Mouse (Mus musculus) midbrain, embryonic 16.5 days (tissue): ENCODE data around the gene Mtif2. TPM values are rescaled to one million over a fixed set of nuclear protein-coding genes. Genes with fewer than 3 reads are reported as not detected.

Source experiments
- ATAC-seq: fragments of 200-750 bp; cut with Nextera tagmentation; 2 replicates; pipeline ENCODE4 v1.8.0; 2017; ENCODE audit warnings: moderate TSS enrichment
- H3K27ac ChIP-seq: fragments of 300-500 bp; sonication (generic); 2 replicates; pipeline ENCODE4 v1.5.1; 2014; ENCODE audit warnings: mild to moderate bottlenecking, low read length, mixed read lengths
- H3K27me3 ChIP-seq: fragments of 300-500 bp; sonication (generic); 2 replicates; pipeline ENCODE4 v1.6.1; 2014; ENCODE audit warnings: low read depth, low read length, mixed read lengths; ENCODE audit not compliant: control insufficient read depth, insufficient read depth
- H3K36me3 ChIP-seq: fragments of 300-500 bp; sonication (generic); 2 replicates; pipeline ENCODE4 v1.6.1; 2014; ENCODE audit warnings: mild to moderate bottlenecking, low read length, moderate library complexity, mixed read lengths; ENCODE audit not compliant: control insufficient read depth, insufficient read depth
- H3K4me1 ChIP-seq: fragments of 300-500 bp; sonication (generic); 2 replicates; pipeline ENCODE4 v1.6.1; 2014; ENCODE audit warnings: mild to moderate bottlenecking, low read length, mixed read lengths; ENCODE audit not compliant: control insufficient read depth, insufficient read depth
- H3K4me2 ChIP-seq: fragments of 300-500 bp; sonication (generic); 2 replicates; pipeline ENCODE4 v1.6.1; 2014; ENCODE audit warnings: mild to moderate bottlenecking, low read length, mixed read lengths
- H3K4me3 ChIP-seq: fragments of 300-500 bp; sonication (generic); 2 replicates; pipeline ENCODE4 v1.5.1; 2014; ENCODE audit warnings: low read depth, mild to moderate bottlenecking, low read length, moderate library complexity, mixed read lengths
- H3K9ac ChIP-seq: fragments of 300-500 bp; sonication (generic); 2 replicates; pipeline ENCODE4 v1.6.1; 2014; ENCODE audit warnings: low read depth, low read length, mixed read lengths
- H3K9me3 ChIP-seq: fragments of 300-500 bp; sonication (generic); replicated peaks from 2 replicates; pipeline ENCODE4 v1.6.1; 2014; ENCODE audit warnings: mild to moderate bottlenecking, low read length, mixed read lengths; ENCODE audit not compliant: control insufficient read depth, poor library complexity, severe bottlenecking
- WGBS: fragments of 180-500 bp; shearing (Covaris S2); extraction: QIAGEN DNeasy Blood & Tissue Kit; methylation state at CpG from one replicate; pipeline ENCODE4 v1.1.7; 2014; 5-methylcytosine and 5-hydroxymethylcytosine counted together
- polyA plus RNA-seq: library from polyadenylated mRNA; unstranded; fragments of >200 nt; fragmentation: Nextera tagmentation; extraction: Ambion mirVana; gene quantifications from 2 replicates; pipeline ENCODE4 v1.2.1, GENCODE M21; 2015

Mtif2 gene
- polyA plus RNA-seq = 43.3 and 48.7 TPM in 2 replicates

- Histone ChIP-seq H3K4me2 (peak within 1 kb of the TSS; percentile 74), H3K27me3 (no peaks in the 10 kb centered on the region), H3K4me3 (peak within 1 kb of the TSS; percentile 73), H3K9ac (peak within 1 kb of the TSS; percentile 85), H3K9me3 (no peaks in the 10 kb centered on the region), H3K27ac (peak within 1 kb of the TSS; percentile 91), H3K4me1 (peaks cover 18% of the 10 kb centered on the region), H3K36me3 (peaks cover 12% of the 10 kb centered on the region)
- peak; percentile 98 for ATAC-seq
- WGBS = 2% methylated on average over 47 of the region's 47 CpGs
These were observed at the start of gene Mtif2 for GRCm38 (mm10) chr11:29525988-29526794. Mtif2 (plus strand) TSS chr11:29526408.

GRCm38 (mm10) chr11:29493135-29493534 is 33.1 kb upstream of the Mtif2 start:
- H3K27ac ChIP-seq = no peak overlapping the region
- H3K9ac ChIP-seq = no peak overlapping the region
- no peaks in the 10 kb centered on the region for H3K27me3 ChIP-seq
- H3K9me3 ChIP-seq = no peaks in the 10 kb centered on the region
- WGBS = 96% methylated on average over 1 of the region's 1 CpGs
- peaks cover 18% of the 10 kb centered on the region for H3K36me3 ChIP-seq
- H3K4me1 ChIP-seq = no peaks in the 10 kb centered on the region
- H3K4me2 ChIP-seq = no peak overlapping the region
- ATAC-seq = no peak
- no peak overlapping the region for H3K4me3 ChIP-seq

- H3K4me3 ChIP-seq = no peak overlapping the region
- no peaks in the 10 kb centered on the region for H3K9me3 ChIP-seq
- no peak overlapping the region for H3K9ac ChIP-seq
- no peak for ATAC-seq
- H3K27ac ChIP-seq = no peak overlapping the region
- no peak overlapping the region for H3K4me2 ChIP-seq
- no peaks in the 10 kb centered on the region for H3K4me1 ChIP-seq
- H3K27me3 ChIP-seq = no peaks in the 10 kb centered on the region
- H3K36me3 ChIP-seq = peaks cover 26% of the 10 kb centered on the region
- 89% methylated on average over 3 of the region's 3 CpGs for WGBS
These were observed 29.2 kb upstream of the Mtif2 start for GRCm38 (mm10) chr11:29496962-29497361.

- no peaks in the 10 kb centered on the region for H3K27me3 ChIP-seq
- ATAC-seq = no peak
These were observed 22.0 kb upstream of the Mtif2 start for GRCm38 (mm10) chr11:29503948-29504893.

GRCm38 (mm10) chr11:29504899-29505625 is 21.1 kb upstream of the Mtif2 start:
- H3K36me3 ChIP-seq = peaks cover 29% of the 10 kb centered on the region
- H3K27me3 ChIP-seq = no peaks in the 10 kb centered on the region
- H3K9ac ChIP-seq = no peak overlapping the region
- H3K4me1 ChIP-seq = no peaks in the 10 kb centered on the region
- no peak for ATAC-seq
- no peak overlapping the region for H3K27ac ChIP-seq
- no peak overlapping the region for H3K4me2 ChIP-seq
- no peaks in the 10 kb centered on the region for H3K9me3 ChIP-seq
- no peak overlapping the region for H3K4me3 ChIP-seq
- 96% methylated on average over 2 of the region's 2 CpGs for WGBS

More at GRCm38 (mm10) chr11:29503948-29504893, 22.0 kb upstream of the Mtif2 start:
- no peak overlapping the region for H3K4me2 ChIP-seq
- WGBS = 94% methylated on average over 10 of the region's 10 CpGs
- H3K36me3 ChIP-seq = peaks cover 32% of the 10 kb centered on the region
- no peak overlapping the region for H3K4me3 ChIP-seq
- no peak overlapping the region for H3K9ac ChIP-seq
- H3K4me1 ChIP-seq = no peaks in the 10 kb centered on the region
- H3K9me3 ChIP-seq = no peaks in the 10 kb centered on the region
- H3K27ac ChIP-seq = no peak overlapping the region

- no peak overlapping the region for H3K27ac ChIP-seq
- no peak overlapping the region for H3K4me2 ChIP-seq
- no peaks in the 10 kb centered on the region for H3K4me1 ChIP-seq
- H3K9ac ChIP-seq = no peak overlapping the region
- WGBS = 94% methylated on average over 1 of the region's 1 CpGs
- H3K36me3 ChIP-seq = peaks cover 11% of the 10 kb centered on the region
- no peaks in the 10 kb centered on the region for H3K9me3 ChIP-seq
- no peaks in the 10 kb centered on the region for H3K27me3 ChIP-seq
- no peak overlapping the region for H3K4me3 ChIP-seq
- ATAC-seq = no peak
These were observed 16.8 kb upstream of the Mtif2 start for GRCm38 (mm10) chr11:29509421-29509820.

- H3K4me1 ChIP-seq = no peaks in the 10 kb centered on the region; the same call in 1 of the 2 replicates
- no peak overlapping the region for H3K4me3 ChIP-seq
- no peak overlapping the region for H3K9ac ChIP-seq
- H3K4me2 ChIP-seq = no peak overlapping the region
- H3K36me3 ChIP-seq = peaks cover 5% of the 10 kb centered on the region; the same call in 1 of the 2 replicates
- H3K27ac ChIP-seq = no peak overlapping the region
- no peaks in the 10 kb centered on the region for H3K27me3 ChIP-seq
- no peak for ATAC-seq
- WGBS = 92% methylated on average over 4 of the region's 4 CpGs
- no peaks in the 10 kb centered on the region for H3K9me3 ChIP-seq
These were observed 13.2 kb upstream of the Mtif2 start for GRCm38 (mm10) chr11:29512818-29513535.

GRCm38 (mm10) chr11:29514325-29514681 is 11.9 kb upstream of the Mtif2 start:
- Histone ChIP-seq H3K4me3 (peak overlapping the region; percentile 56), H3K4me2 (peak overlapping the region; percentile 59), H3K27ac (peak overlapping the region; percentile 73), H3K4me1 (no peaks in the 10 kb centered on the region; the same call in 1 of the 2 replicates), H3K36me3 (peaks cover 5% of the 10 kb centered on the region; the same call in 1 of the 2 replicates), H3K27me3 (no peaks in the 10 kb centered on the region), H3K9me3 (no peaks in the 10 kb centered on the region), H3K9ac (peak overlapping the region; percentile 49; the same call in 1 of the 2 replicates)
- ATAC-seq = peak; percentile 3
- 32% methylated on average over 10 of the region's 10 CpGs for WGBS
